Mouse (Mus musculus): ENCODE measurements at regions not wholly inside any gene's neighbourhood (a gene's known extent, or its start where the extent isn't known, plus 50 kb on each side); places are given as distances from the start of the nearest gene placed in this dataset.

- no peak for DNase-seq (ENCODE audit: low read depth in 2 of 2, low spot score in 2 of 2)
Observed at GRCm38 (mm10) chr7:114345860-114346259, 69.2 kb upstream of the Pde3b start.

- no peak for DNase-seq (ENCODE audit: low read depth in 2 of 2, low spot score in 2 of 2)
Observed at GRCm38 (mm10) chr7:114347006-114347405, 68.1 kb upstream of the Pde3b start.

- DNase-seq (ENCODE audit: low read depth in 2 of 2, low spot score in 2 of 2) = no peak
Observed at GRCm38 (mm10) chr7:114350968-114351367, 64.1 kb upstream of the Pde3b start.

- DNase-seq (ENCODE audit: low read depth in 2 of 2, low spot score in 2 of 2) = peak in 1 of 2 experiments; percentile 4
Observed at GRCm38 (mm10) chr7:114356381-114356780, 58.7 kb upstream of the Pde3b start.

- DNase-seq (ENCODE audit: low read depth in 2 of 2, low spot score in 2 of 2) = no peak
Observed at GRCm38 (mm10) chr7:114362166-114362565, 52.9 kb upstream of the Pde3b start.

- DNase-seq (ENCODE audit: low read depth in 2 of 2, low spot score in 2 of 2) = no peak
Observed at GRCm38 (mm10) chr7:114364041-114364440, 51.0 kb upstream of the Pde3b start.

All from CD8-positive naive resting alpha-beta T cell, adult 2 months (primary cell).